Mouse (Mus musculus): ENCODE measurements at regions not wholly inside any gene's neighbourhood (a gene's known extent, or its start where the extent isn't known, plus 50 kb on each side); places are given as distances from the start of the nearest gene placed in this dataset.

DNA sequence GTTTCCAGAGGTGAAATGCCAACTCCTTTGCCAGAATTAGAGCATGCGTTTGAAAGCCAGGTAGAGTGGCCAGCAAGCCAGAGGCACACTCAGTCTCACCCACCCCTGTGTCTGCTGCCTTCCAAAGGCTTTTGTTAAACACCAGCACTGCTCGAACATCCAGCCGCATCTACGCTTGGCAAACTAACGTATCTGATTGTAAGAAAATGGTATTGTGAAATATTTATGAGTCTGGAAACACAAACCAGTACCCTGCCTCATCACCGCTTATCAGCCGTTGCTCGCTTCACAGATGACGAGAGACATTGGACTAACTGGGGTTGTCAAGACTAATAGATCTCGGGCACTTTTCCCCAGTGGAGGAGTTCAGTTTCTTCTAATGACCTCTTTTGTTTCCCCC is 287.3 kb downstream of the Rwdd3 start:
- no peaks in the 10 kb centered on the region for H3K27me3 ChIP-seq (ENCODE audit: control insufficient read depth, insufficient read depth, low read length)
- 30% methylated on average over 10 of the region's 10 CpGs for WGBS
- H3K9me3 ChIP-seq (ENCODE audit: control insufficient read depth, low read length): no peaks in the 10 kb centered on the region
- H3K4me2 ChIP-seq (replicated peaks; ENCODE audit: low read depth, low read length): no peak overlapping the region
- no peaks in the 10 kb centered on the region for H3K4me1 ChIP-seq (ENCODE audit: control insufficient read depth, insufficient read depth, low read length)
- H3K36me3 ChIP-seq (ENCODE audit: control insufficient read depth, insufficient read depth, low read length): no peaks in the 10 kb centered on the region
- no peak overlapping the region for H3K9ac ChIP-seq (ENCODE audit: low read depth, low read length)
- no peak overlapping the region for H3K27ac ChIP-seq (ENCODE audit: low read depth, low read length)
- no peak overlapping the region for H3K4me3 ChIP-seq (ENCODE audit: low read length)
- no peak for ATAC-seq (ENCODE audit: low FRiP score, low TSS enrichment)

- WGBS: 39% methylated on average over 5 of the region's 5 CpGs
- Histone ChIP-seq H3K27me3 (ENCODE audit: control insufficient read depth, insufficient read depth, low read length) (no peaks in the 10 kb centered on the region), H3K4me2 (replicated peaks; ENCODE audit: low read depth, low read length) (no peak overlapping the region), H3K36me3 (ENCODE audit: control insufficient read depth, insufficient read depth, low read length) (no peaks in the 10 kb centered on the region), H3K27ac (ENCODE audit: low read depth, low read length) (no peak overlapping the region), H3K4me1 (ENCODE audit: control insufficient read depth, insufficient read depth, low read length) (no peaks in the 10 kb centered on the region), H3K4me3 (ENCODE audit: low read length) (no peak overlapping the region), H3K9ac (ENCODE audit: low read depth, low read length) (no peak overlapping the region), H3K9me3 (ENCODE audit: control insufficient read depth, low read length) (no peaks in the 10 kb centered on the region)
- ATAC-seq (ENCODE audit: low FRiP score, low TSS enrichment): no peak
These were observed 287.8 kb downstream of the Rwdd3 start for GRCm38 (mm10) chr3:120883650-120884049.

DNA sequence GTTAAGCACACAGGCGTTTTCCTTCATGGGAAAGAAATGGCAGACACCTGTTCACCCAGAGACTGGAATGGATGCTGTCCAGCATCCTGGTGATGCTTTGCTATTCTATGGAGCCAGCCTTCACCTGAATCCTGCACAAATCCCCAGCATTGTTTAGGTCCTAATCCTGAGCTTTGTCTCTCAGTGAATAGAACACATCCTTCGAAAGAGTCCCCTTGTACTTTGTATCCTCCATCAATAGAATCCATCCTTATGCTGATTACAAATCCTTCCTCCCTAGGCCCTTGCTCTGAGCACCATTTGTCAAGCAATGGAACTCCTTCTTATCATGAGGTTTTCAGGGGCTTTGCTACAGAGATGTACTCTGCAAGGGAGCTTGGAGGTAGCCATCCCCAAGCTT is 292.1 kb downstream of the Rwdd3 start:
- Histone ChIP-seq H3K9me3 (ENCODE audit: control insufficient read depth, low read length) (no peaks in the 10 kb centered on the region), H3K4me1 (ENCODE audit: control insufficient read depth, insufficient read depth, low read length) (no peaks in the 10 kb centered on the region), H3K27me3 (ENCODE audit: control insufficient read depth, insufficient read depth, low read length) (no peaks in the 10 kb centered on the region), H3K36me3 (ENCODE audit: control insufficient read depth, insufficient read depth, low read length) (no peaks in the 10 kb centered on the region), H3K4me2 (replicated peaks; ENCODE audit: low read depth, low read length) (no peak overlapping the region), H3K4me3 (ENCODE audit: low read length) (no peak overlapping the region), H3K27ac (ENCODE audit: low read depth, low read length) (no peak overlapping the region), H3K9ac (ENCODE audit: low read depth, low read length) (no peak overlapping the region)
- ATAC-seq (ENCODE audit: low FRiP score, low TSS enrichment): no peak
- WGBS: 90% methylated on average over 2 of the region's 2 CpGs

DNA sequence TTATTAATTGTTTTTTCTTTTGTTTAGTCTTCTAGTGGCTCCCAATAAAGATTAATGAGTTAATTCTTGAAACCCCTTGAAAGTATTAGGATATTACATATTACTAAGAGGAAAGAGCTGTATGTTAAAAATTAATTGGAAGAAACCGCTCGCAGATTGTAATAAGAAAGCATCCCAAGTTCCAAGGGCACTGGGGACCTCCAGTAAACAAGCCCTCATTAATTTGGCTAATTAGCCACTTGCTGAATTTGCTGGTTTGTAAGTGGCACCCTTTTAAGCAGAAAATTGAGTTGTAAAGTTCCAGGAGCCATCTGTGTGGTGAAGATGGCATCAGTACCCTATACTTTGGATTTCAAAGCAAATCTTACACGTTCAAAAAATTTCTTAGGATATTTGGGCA is 295.8 kb downstream of the Rwdd3 start:
- Histone ChIP-seq H3K27ac (ENCODE audit: low read depth, low read length) (no peak overlapping the region), H3K9me3 (ENCODE audit: control insufficient read depth, low read length) (no peaks in the 10 kb centered on the region), H3K9ac (ENCODE audit: low read depth, low read length) (no peak overlapping the region), H3K27me3 (ENCODE audit: control insufficient read depth, insufficient read depth, low read length) (no peaks in the 10 kb centered on the region), H3K4me3 (ENCODE audit: low read length) (no peak overlapping the region), H3K4me1 (ENCODE audit: control insufficient read depth, insufficient read depth, low read length) (no peaks in the 10 kb centered on the region), H3K4me2 (replicated peaks; ENCODE audit: low read depth, low read length) (no peak overlapping the region), H3K36me3 (ENCODE audit: control insufficient read depth, insufficient read depth, low read length) (no peaks in the 10 kb centered on the region)
- WGBS: 91% methylated on average over 3 of the region's 3 CpGs
- no peak for ATAC-seq (ENCODE audit: low FRiP score, low TSS enrichment)

DNA sequence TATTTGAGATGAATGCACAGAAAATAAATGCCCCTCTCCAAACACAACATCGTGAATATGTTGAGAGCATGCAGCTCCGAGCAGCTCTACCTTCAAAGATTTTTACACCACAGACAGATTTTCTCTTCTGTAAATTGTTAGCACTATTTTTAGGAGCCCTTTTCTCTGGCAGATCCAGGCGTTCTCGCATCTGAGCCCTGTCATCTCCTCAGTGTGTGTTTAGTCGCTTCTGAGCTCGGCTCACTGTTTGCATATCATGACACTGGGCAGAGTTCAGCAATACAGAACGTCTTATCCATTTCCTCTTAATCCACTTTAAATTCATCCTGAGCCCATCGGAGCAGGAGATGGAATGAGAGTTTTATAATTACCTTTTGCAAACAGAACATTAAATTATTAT is 306.5 kb downstream of the Rwdd3 start:
- Histone ChIP-seq H3K9me3 (ENCODE audit: control insufficient read depth, low read length) (no peaks in the 10 kb centered on the region), H3K36me3 (ENCODE audit: control insufficient read depth, insufficient read depth, low read length) (no peaks in the 10 kb centered on the region), H3K9ac (ENCODE audit: low read depth, low read length) (no peak overlapping the region), H3K27me3 (ENCODE audit: control insufficient read depth, insufficient read depth, low read length) (no peaks in the 10 kb centered on the region), H3K4me3 (ENCODE audit: low read length) (no peak overlapping the region), H3K27ac (ENCODE audit: low read depth, low read length) (no peak overlapping the region), H3K4me2 (replicated peaks; ENCODE audit: low read depth, low read length) (no peak overlapping the region), H3K4me1 (ENCODE audit: control insufficient read depth, insufficient read depth, low read length) (no peaks in the 10 kb centered on the region)
- 68% methylated on average over 8 of the region's 8 CpGs for WGBS
- ATAC-seq (ENCODE audit: low FRiP score, low TSS enrichment): no peak

DNA sequence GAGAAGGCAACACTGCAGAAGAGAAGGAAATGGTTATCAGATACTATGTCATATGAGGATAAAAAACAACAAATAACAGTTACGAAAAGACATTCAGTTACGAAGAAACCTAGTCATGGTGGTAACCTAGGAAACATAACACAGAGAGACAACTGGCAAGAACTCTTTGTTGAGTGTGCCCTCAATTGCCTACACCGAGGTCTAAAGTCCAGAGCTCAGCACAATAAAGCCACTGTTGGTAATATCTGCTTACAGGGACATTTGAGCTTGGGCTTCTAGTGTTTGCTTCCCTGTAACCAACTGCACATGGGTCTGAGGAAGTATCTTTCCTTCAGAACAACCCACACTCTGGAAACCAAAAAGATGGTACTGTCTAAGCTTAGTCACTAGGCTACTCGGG is 309.9 kb downstream of the Rwdd3 start:
- H3K27ac ChIP-seq (ENCODE audit: low read depth, low read length): no peak overlapping the region
- H3K9ac ChIP-seq (ENCODE audit: low read depth, low read length): no peak overlapping the region
- no peaks in the 10 kb centered on the region for H3K27me3 ChIP-seq (ENCODE audit: control insufficient read depth, insufficient read depth, low read length)
- no peaks in the 10 kb centered on the region for H3K36me3 ChIP-seq (ENCODE audit: control insufficient read depth, insufficient read depth, low read length)
- 76% methylated on average over 4 of the region's 4 CpGs for WGBS
- H3K4me3 ChIP-seq (ENCODE audit: low read length): no peak overlapping the region
- no peaks in the 10 kb centered on the region for H3K4me1 ChIP-seq (ENCODE audit: control insufficient read depth, insufficient read depth, low read length)
- H3K9me3 ChIP-seq (ENCODE audit: control insufficient read depth, low read length): no peaks in the 10 kb centered on the region
- H3K4me2 ChIP-seq (replicated peaks; ENCODE audit: low read depth, low read length): no peak overlapping the region
- no peak for ATAC-seq (ENCODE audit: low FRiP score, low TSS enrichment)

- no peak overlapping the region for H3K27ac ChIP-seq (ENCODE audit: low read depth, low read length)
- no peak overlapping the region for H3K4me3 ChIP-seq (ENCODE audit: low read length)
- H3K9ac ChIP-seq (ENCODE audit: low read depth, low read length): no peak overlapping the region
- ATAC-seq (ENCODE audit: low FRiP score, low TSS enrichment): no peak
- H3K27me3 ChIP-seq (ENCODE audit: control insufficient read depth, insufficient read depth, low read length): no peaks in the 10 kb centered on the region
- no peak overlapping the region for H3K4me2 ChIP-seq (replicated peaks; ENCODE audit: low read depth, low read length)
- H3K9me3 ChIP-seq (ENCODE audit: control insufficient read depth, low read length): no peaks in the 10 kb centered on the region
- H3K4me1 ChIP-seq (ENCODE audit: control insufficient read depth, insufficient read depth, low read length): no peaks in the 10 kb centered on the region
- H3K36me3 ChIP-seq (ENCODE audit: control insufficient read depth, insufficient read depth, low read length): no peaks in the 10 kb centered on the region
- WGBS: 84% methylated on average over 13 of the region's 13 CpGs
These were observed 313.2 kb downstream of the Rwdd3 start for GRCm38 (mm10) chr3:120858281-120858680.

GRCm38 (mm10) chr3:120854322-120854721 is 317.2 kb downstream of the Rwdd3 start:
- no peak overlapping the region for H3K27ac ChIP-seq (ENCODE audit: low read depth, low read length)
- no peaks in the 10 kb centered on the region for H3K36me3 ChIP-seq (ENCODE audit: control insufficient read depth, insufficient read depth, low read length)
- no peak for ATAC-seq (ENCODE audit: low FRiP score, low TSS enrichment)
- H3K4me2 ChIP-seq (replicated peaks; ENCODE audit: low read depth, low read length): no peak overlapping the region
- H3K4me3 ChIP-seq (ENCODE audit: low read length): no peak overlapping the region
- WGBS: 81% methylated on average over 3 of the region's 3 CpGs
- H3K9ac ChIP-seq (ENCODE audit: low read depth, low read length): no peak overlapping the region
- H3K4me1 ChIP-seq (ENCODE audit: control insufficient read depth, insufficient read depth, low read length): no peaks in the 10 kb centered on the region
- H3K27me3 ChIP-seq (ENCODE audit: control insufficient read depth, insufficient read depth, low read length): no peaks in the 10 kb centered on the region
- no peaks in the 10 kb centered on the region for H3K9me3 ChIP-seq (ENCODE audit: control insufficient read depth, low read length)

DNA sequence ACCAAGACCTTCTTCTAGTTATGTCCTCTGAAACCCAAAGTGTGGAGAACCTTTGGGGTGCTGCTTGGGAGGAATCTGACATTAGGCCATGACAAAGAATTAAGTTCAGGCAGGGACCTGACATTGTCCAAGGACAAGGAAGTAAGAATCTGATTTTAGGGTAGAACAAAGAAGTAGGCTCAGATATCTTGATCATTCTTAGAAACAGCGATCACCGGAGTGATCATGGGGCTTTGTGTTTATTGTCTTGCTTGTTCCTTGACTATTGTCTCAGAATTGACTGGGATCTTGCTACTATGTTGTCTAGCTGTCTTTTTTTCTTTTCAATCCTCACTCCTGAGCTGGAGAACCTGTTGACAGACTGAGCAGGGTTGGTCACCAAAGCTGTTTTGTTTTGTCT is 327.9 kb downstream of the Rwdd3 start:
- H3K4me3 ChIP-seq (ENCODE audit: low read length): no peak overlapping the region
- no peak overlapping the region for H3K9ac ChIP-seq (ENCODE audit: low read depth, low read length)
- no peak overlapping the region for H3K27ac ChIP-seq (ENCODE audit: low read depth, low read length)
- no peak overlapping the region for H3K4me2 ChIP-seq (replicated peaks; ENCODE audit: low read depth, low read length)
- H3K27me3 ChIP-seq (ENCODE audit: control insufficient read depth, insufficient read depth, low read length): no peaks in the 10 kb centered on the region
- 98% methylated on average over 2 of the region's 2 CpGs for WGBS
- ATAC-seq (ENCODE audit: low FRiP score, low TSS enrichment): no peak
- H3K36me3 ChIP-seq (ENCODE audit: control insufficient read depth, insufficient read depth, low read length): no peaks in the 10 kb centered on the region
- H3K9me3 ChIP-seq (ENCODE audit: control insufficient read depth, low read length): no peaks in the 10 kb centered on the region
- H3K4me1 ChIP-seq (ENCODE audit: control insufficient read depth, insufficient read depth, low read length): no peaks in the 10 kb centered on the region

DNA sequence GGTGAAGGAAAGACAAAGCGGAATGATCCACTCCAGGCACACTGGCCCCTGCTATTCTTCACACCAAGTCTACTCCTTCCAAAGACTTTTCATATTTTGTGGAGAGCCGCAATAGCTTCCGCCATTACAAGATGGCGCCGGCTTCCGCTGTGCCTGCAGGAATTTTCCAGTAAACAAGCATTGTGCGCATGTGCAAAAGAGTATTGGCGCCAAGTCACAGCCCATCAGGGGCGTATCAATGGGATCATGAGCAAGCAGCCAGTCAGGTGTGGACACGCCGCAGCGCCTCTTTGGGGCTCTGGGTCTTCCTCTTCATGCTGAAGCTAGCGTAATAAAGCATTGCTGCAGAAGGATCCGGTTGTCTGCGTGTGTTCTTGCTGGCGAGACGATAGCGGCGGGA is 348.0 kb downstream of the Rwdd3 start:
- Histone ChIP-seq H3K4me1 (ENCODE audit: control insufficient read depth, insufficient read depth, low read length) (no peaks in the 10 kb centered on the region), H3K4me2 (replicated peaks; ENCODE audit: low read depth, low read length) (no peak overlapping the region), H3K27me3 (ENCODE audit: control insufficient read depth, insufficient read depth, low read length) (no peaks in the 10 kb centered on the region), H3K27ac (ENCODE audit: low read depth, low read length) (no peak overlapping the region), H3K36me3 (ENCODE audit: control insufficient read depth, insufficient read depth, low read length) (no peaks in the 10 kb centered on the region), H3K9ac (ENCODE audit: low read depth, low read length) (no peak overlapping the region), H3K9me3 (ENCODE audit: control insufficient read depth, low read length) (no peaks in the 10 kb centered on the region), H3K4me3 (ENCODE audit: low read length) (no peak overlapping the region)
- ATAC-seq (ENCODE audit: low FRiP score, low TSS enrichment): no peak
- WGBS: 98% methylated on average over 19 of the region's 19 CpGs

Measured in kidney, embryonic 14.5 days (tissue).